Mouse (Mus musculus) neural tube, embryonic 11.5 days (tissue): Measurements from ENCODE around the gene Rbm4. TPM values are rescaled to one million over a fixed set of nuclear protein-coding genes. Genes with fewer than 3 reads are reported as not detected.
"Not testable (repeated sequence)": the region's sequence is repeated elsewhere in the genome, so short reads cannot be mapped to it uniquely, and the experiment has no call there.

Experiments used
- ATAC-seq: fragments of 200-750 bp; cut with Nextera tagmentation; 2 replicates; pipeline ENCODE4 v1.8.0; 2017; ENCODE audit warnings: moderate number of reproducible peaks, mild to moderate bottlenecking, moderate TSS enrichment, moderate library complexity; ENCODE audit not compliant: insufficient read depth, low FRiP score, low TSS enrichment
- DNase-seq: peaks from one replicate; pipeline ENCODE4 v3.0.0-alpha.2; 2015; ENCODE audit warnings: low spot score
- H3K27ac ChIP-seq: fragments of 300-500 bp; sonication (generic); 2 replicates; pipeline ENCODE4 v1.5.1; 2014; ENCODE audit warnings: low read depth, mild to moderate bottlenecking, low read length
- H3K27me3 ChIP-seq: fragments of 300-500 bp; sonication (generic); 2 replicates; pipeline ENCODE4 v1.6.1; 2014; ENCODE audit warnings: mild to moderate bottlenecking, low read length, mixed read lengths; ENCODE audit not compliant: control insufficient read depth, insufficient read depth
- H3K36me3 ChIP-seq: fragments of 300-500 bp; sonication (generic); 2 replicates; pipeline ENCODE4 v1.6.1; 2014; ENCODE audit warnings: mild to moderate bottlenecking, low read length, moderate library complexity, mixed read lengths; ENCODE audit not compliant: control insufficient read depth, insufficient read depth
- H3K4me1 ChIP-seq: fragments of 300-500 bp; sonication (generic); 2 replicates; pipeline ENCODE4 v1.6.1; 2014; ENCODE audit warnings: low read length, mixed read lengths; ENCODE audit not compliant: control insufficient read depth, insufficient read depth
- H3K4me2 ChIP-seq: fragments of 300-500 bp; sonication (generic); 2 replicates; pipeline ENCODE4 v1.6.1; 2014; ENCODE audit warnings: low read depth, mild to moderate bottlenecking, moderate library complexity
- H3K4me3 ChIP-seq: fragments of 300-500 bp; sonication (generic); 2 replicates; pipeline ENCODE4 v1.5.1; 2014; ENCODE audit warnings: low read depth, low read length
- H3K9ac ChIP-seq: fragments of 300-500 bp; sonication (generic); 2 replicates; pipeline ENCODE4 v1.6.1; 2014; ENCODE audit warnings: mild to moderate bottlenecking, low read length
- H3K9me3 ChIP-seq: fragments of 300-500 bp; sonication (generic); 2 replicates; pipeline ENCODE4 v1.6.1; 2016; ENCODE audit warnings: low read length; ENCODE audit not compliant: control insufficient read depth
- WGBS: fragments of 180-500 bp; shearing (Covaris S2); extraction: QIAGEN DNeasy Blood & Tissue Kit; methylation state at CpG from one replicate; pipeline ENCODE4 v1.1.7; 2014; 5-methylcytosine and 5-hydroxymethylcytosine counted together
- polyA plus RNA-seq: library from polyadenylated mRNA; unstranded; fragments of >200 nt; fragmentation: Nextera tagmentation; extraction: Ambion mirVana; gene quantifications from 2 replicates; pipeline ENCODE4 v1.2.1, GENCODE M21; 2014

The Rbm4 gene
- polyA plus RNA-seq, 1 experiment from 2014 or later, result 131 TPM

- 88% methylated on average over 7 of the region's 7 CpGs for WGBS
- ATAC-seq, result no peak
- H3K4me2 ChIP-seq, result no peak overlapping the region
- no peaks in the 10 kb centered on the region for H3K9me3 ChIP-seq
- H3K36me3 ChIP-seq, result peaks cover 12% of the 10 kb centered on the region
- no peak overlapping the region for H3K9ac ChIP-seq
- no peak overlapping the region for H3K27ac ChIP-seq
- peaks cover 3% of the 10 kb centered on the region; the same call in 1 of the 2 replicates for H3K4me1 ChIP-seq
- DNase-seq, result no peak
- H3K4me3 ChIP-seq, result no peak overlapping the region
- no peaks in the 10 kb centered on the region for H3K27me3 ChIP-seq
Measured at GRCm38 (mm10) chr19:4785206-4785605, 8.5 kb downstream of the Rbm4 start.

GRCm38 (mm10) chr19:4782891-4783290 is 10.8 kb downstream of the Rbm4 start:
- no peak for DNase-seq
- Histone ChIP-seq H3K4me2 (no peak overlapping the region), H3K4me3 (no peak overlapping the region), H3K9ac (no peak overlapping the region), H3K4me1 (no peaks in the 10 kb centered on the region), H3K9me3 (no peaks in the 10 kb centered on the region), H3K27ac (no peak overlapping the region), H3K36me3 (peaks cover 12% of the 10 kb centered on the region), H3K27me3 (no peaks in the 10 kb centered on the region)
- 91% methylated on average over 2 of the region's 2 CpGs for WGBS
- ATAC-seq, result no peak

DNA sequence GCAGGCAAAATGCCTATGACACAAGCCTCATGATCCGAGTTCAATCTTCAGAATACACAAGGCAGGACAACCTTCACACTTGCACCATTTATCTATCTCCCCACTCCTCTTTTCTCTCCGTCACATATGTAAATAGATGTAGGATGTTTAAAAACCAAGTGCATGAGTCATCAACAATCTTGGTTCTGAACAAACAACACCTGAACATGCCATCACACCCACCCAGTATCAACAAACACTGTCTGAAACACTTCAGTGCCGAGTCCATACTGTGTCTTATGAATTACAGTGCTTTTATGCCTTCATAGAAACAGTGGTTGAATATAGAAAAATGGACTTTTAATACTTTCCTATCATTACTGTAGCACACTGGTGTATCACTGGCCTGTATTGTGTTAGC is 20.9 kb downstream of the Rbm4 start:
- WGBS, result 84% methylated on average over 3 of the region's 3 CpGs
- Histone ChIP-seq H3K27me3 (no peaks in the 10 kb centered on the region), H3K4me3 (no peak overlapping the region), H3K9ac (no peak overlapping the region), H3K4me2 (no peak overlapping the region), H3K9me3 (no peaks in the 10 kb centered on the region), H3K27ac (no peak overlapping the region), H3K4me1 (no peaks in the 10 kb centered on the region), H3K36me3 (no peaks in the 10 kb centered on the region)
- no peak for ATAC-seq
- no peak for DNase-seq

DNA sequence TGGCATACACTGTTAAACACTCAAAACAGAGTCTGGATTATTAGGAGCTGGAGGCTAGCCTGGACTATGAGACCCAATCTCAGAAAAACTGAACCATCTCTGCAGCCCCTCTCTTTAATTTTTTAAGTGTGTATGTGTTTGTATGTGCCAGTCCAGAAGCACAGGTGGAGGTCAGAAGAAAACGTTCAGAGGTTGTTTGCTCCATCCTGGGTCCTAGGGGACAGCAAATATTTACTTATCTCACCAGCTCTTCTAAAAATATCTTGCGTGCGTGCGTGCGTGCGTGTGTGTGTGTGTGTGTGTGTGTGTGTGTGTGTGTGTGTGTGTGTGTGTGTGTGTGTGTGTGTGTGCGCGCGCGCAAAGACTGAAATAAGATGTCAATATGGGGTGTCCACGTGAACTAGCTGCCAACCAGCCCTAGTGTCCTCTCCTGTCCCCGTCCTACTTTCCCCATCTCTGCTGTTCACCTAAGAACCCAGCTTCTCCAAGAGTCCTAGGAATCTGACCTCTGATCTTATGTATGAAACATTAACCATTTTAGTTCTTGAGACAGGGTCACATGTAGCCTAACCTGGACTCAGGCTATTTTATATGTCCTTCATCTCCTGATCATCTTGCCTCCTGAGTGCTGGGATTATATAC is 26.1 kb downstream of the Rbm4 start:
- ATAC-seq (no peak), DNase-seq (no peak)
- Histone ChIP-seq H3K9me3 (no peaks in the 10 kb centered on the region), H3K4me3 (no peak overlapping the region), H3K27ac (no peak overlapping the region), H3K4me1 (peaks cover 3% of the 10 kb centered on the region; the same call in 1 of the 2 replicates), H3K27me3 (no peaks in the 10 kb centered on the region), H3K36me3 (peaks cover 10% of the 10 kb centered on the region), H3K9ac (no peak overlapping the region), H3K4me2 (no peak overlapping the region)
- 88% methylated on average over 12 of the region's 12 CpGs for WGBS

DNA sequence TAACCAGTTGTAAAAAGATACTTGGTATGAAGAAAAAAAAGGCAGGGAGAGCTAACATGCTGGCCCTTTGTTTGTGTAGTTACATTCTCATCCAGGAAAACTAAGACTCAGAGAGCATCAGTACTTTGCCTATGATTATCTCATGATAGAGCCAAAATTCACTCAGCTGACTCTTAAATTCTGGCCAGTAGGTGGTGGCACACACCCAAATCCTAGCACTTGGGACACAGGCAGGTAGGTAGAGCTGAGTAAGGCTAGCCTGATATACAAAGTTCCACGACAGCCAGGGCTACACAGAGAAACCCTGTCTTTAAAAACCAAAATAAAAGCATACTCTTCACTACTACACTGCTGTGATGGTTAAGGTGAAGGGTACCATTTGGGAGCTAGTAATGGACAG is 30.8 kb downstream of the Rbm4 start:
- Histone ChIP-seq H3K36me3 (peaks cover 17% of the 10 kb centered on the region), H3K9me3 (no peaks in the 10 kb centered on the region), H3K4me2 (no peak overlapping the region), H3K9ac (no peak overlapping the region), H3K27me3 (no peaks in the 10 kb centered on the region), H3K27ac (no peak overlapping the region), H3K4me3 (no peak overlapping the region), H3K4me1 (peaks cover 16% of the 10 kb centered on the region)
- no peak for DNase-seq
- no peak for ATAC-seq
- WGBS, result 67% methylated on average over 1 of the region's 1 CpGs

- H3K4me3 ChIP-seq, H3K27ac ChIP-seq, H3K4me2 ChIP-seq, H3K27me3 ChIP-seq, DNase-seq, ATAC-seq, H3K9ac ChIP-seq, H3K9me3 ChIP-seq: not testable (repeated sequence)
- 94% methylated on average over 8 of the region's 8 CpGs for WGBS
- Histone ChIP-seq H3K4me1 (peaks cover 21% of the 10 kb centered on the region), H3K36me3 (peaks cover 15% of the 10 kb centered on the region)
Measured at GRCm38 (mm10) chr19:4760544-4760943, 33.2 kb downstream of the Rbm4 start.

DNA sequence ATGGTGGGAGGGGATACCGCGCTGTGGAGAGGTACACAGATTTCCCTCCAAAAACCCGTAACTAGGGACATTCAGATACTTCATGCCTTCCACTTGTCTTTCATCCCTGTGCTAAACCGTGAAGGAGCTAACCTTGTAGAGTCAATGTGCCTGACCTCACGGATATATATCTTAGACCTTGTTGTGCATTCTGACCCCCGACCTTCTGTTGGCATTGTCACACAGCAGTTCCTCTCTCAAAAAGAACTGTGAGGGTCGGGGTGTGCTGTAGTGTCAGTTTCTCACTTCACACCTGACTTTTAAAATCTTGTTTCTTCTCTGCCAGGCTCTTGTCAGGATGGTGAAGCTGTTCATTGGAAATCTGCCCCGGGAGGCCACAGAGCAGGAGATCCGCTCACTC is 36.8 kb downstream of the Rbm4 start:
- Histone ChIP-seq H3K4me2 (peak overlapping the region; percentile 70), H3K27me3 (no peaks in the 10 kb centered on the region), H3K36me3 (peaks cover 3% of the 10 kb centered on the region), H3K4me3 (peak overlapping the region; percentile 64), H3K27ac (peak overlapping the region; percentile 93), H3K9ac (peak overlapping the region; percentile 92), H3K9me3 (no peaks in the 10 kb centered on the region), H3K4me1 (peaks cover 18% of the 10 kb centered on the region)
- DNase-seq (no peak), ATAC-seq (no peak)
- 8% methylated on average over 9 of the region's 9 CpGs for WGBS

- H3K4me2 ChIP-seq, result peak within 1 kb of the TSS; percentile 70
- no peaks in the 10 kb centered on the region for H3K27me3 ChIP-seq
- H3K4me3 ChIP-seq, result peak within 1 kb of the TSS; percentile 64
- peaks cover 18% of the 10 kb centered on the region for H3K4me1 ChIP-seq
- peak within 1 kb of the TSS; percentile 92 for H3K9ac ChIP-seq
- peaks cover 4% of the 10 kb centered on the region for H3K36me3 ChIP-seq
- DNase-seq, result peak; percentile 100
- peak within 1 kb of the TSS; percentile 93 for H3K27ac ChIP-seq
- 1% methylated on average over 65 of the region's 65 CpGs for WGBS
- H3K9me3 ChIP-seq, result no peaks in the 10 kb centered on the region
- peak; percentile 97 for ATAC-seq
Measured at GRCm38 (mm10) chr19:4756193-4756911, 37.3 kb downstream of the Rbm4 start, which contains the start of gene Rbm4b. Gene Rbm4b (plus strand): TSS chr19:4756497.
